Comparison of ENCODE assay signal across 8 mouse cellular contexts in the genomic region with DNA sequence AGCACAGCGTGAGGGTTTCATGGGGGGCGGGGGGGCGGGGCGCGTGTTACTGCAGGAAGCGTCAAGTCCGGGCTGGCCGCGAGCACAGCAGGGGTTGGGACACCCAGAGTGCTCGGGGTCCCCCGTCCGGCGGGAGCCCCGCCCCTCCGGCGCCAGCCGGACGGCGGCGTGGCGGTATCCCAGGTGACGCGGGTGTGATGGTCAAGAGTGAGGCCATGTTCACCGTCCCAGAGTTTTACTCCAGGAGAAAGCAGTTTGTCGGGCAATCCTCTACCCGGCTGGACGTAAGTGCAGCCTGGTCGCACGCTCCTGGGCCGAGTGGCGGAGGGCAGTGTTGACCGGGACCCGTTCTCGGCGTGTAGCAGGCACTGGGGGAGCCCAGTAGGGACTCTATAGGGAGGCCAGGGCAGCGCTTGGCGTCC. TPM values are rescaled to one million over a fixed set of nuclear protein-coding genes. Genes with fewer than 3 reads are reported as not detected.
DNase-seq lines count a peak whose midpoint lies in the region; ATAC-seq lines count a peak whose summit lies in the region.

TSS of gene Ppp1r36 (plus strand) at position 106 of the 422 bp plus-strand sequence.

- peak within 1 kb of the TSS; percentile 66 for H3K4me2 ChIP-seq in forebrain, embryonic 14.5 days (ENCODE audit: low read length)
- H3K4me2 ChIP-seq in intestine, embryonic 15.5 days (replicated peaks): peak within 1 kb of the TSS; percentile 91
- peak within 1 kb of the TSS; percentile 59 for H3K4me2 ChIP-seq in liver, embryonic 16.5 days (ENCODE audit: low read depth, low read length)
- H3K4me2 ChIP-seq in neural tube, embryonic 14.5 days (ENCODE audit: low read depth, low read length): peak within 1 kb of the TSS; percentile 63

- H3K27me3 ChIP-seq in forebrain, embryonic 14.5 days (replicated peaks; ENCODE audit: control insufficient read depth, insufficient read depth, low read length): no peaks in the 10 kb centered on the region
- H3K27me3 ChIP-seq in intestine, embryonic 15.5 days (replicated peaks): no peaks in the 10 kb centered on the region
- peaks cover 19% of the 10 kb centered on the region for H3K27me3 ChIP-seq in liver, embryonic 16.5 days (ENCODE audit: control insufficient read depth, insufficient read depth, low read depth, low read length)
- H3K27me3 ChIP-seq in neural tube, embryonic 14.5 days (ENCODE audit: control insufficient read depth, insufficient read depth, low read length): no peaks in the 10 kb centered on the region

- H3K9ac ChIP-seq in forebrain, embryonic 14.5 days (ENCODE audit: low read length): peak within 1 kb of the TSS; percentile 45
- peak within 1 kb of the TSS; percentile 45 for H3K9ac ChIP-seq in intestine, embryonic 15.5 days
- no peak within 1 kb of the TSS for H3K9ac ChIP-seq in liver, embryonic 16.5 days (ENCODE audit: low read depth, low read length)
- H3K9ac ChIP-seq in neural tube, embryonic 14.5 days (replicated peaks; ENCODE audit: low read depth, low read length): peak within 1 kb of the TSS; percentile 21; the same call in 1 of the 2 replicates

- 0 out of 2 replicates have a peak, but pooled peaks cover 3% of the 10 kb centered on the region for H3K9me3 ChIP-seq in forebrain, embryonic 14.5 days (replicated peaks; ENCODE audit: control insufficient read depth, low read length)
- no peaks in the 10 kb centered on the region for H3K9me3 ChIP-seq in intestine, embryonic 15.5 days
- peaks cover 4% of the 10 kb centered on the region; the same call in 1 of the 2 replicates for H3K9me3 ChIP-seq in liver, embryonic 16.5 days (replicated peaks; ENCODE audit: control insufficient read depth, low read length)
- H3K9me3 ChIP-seq in neural tube, embryonic 14.5 days (ENCODE audit: control insufficient read depth, low read length): no peaks in the 10 kb centered on the region

- intact Hi-C loops in gastrocnemius, postnatal 14 days (cut with DNase I; ENCODE audit: low total_unique reads): no loop called here

- no peak; the same call in 1 of the 2 replicates for ATAC-seq in forebrain, embryonic 14.5 days
- peak; percentile 86 for ATAC-seq in intestine, embryonic 15.5 days
- ATAC-seq in liver, embryonic 16.5 days (ENCODE audit: low read depth): peak; percentile 35; the same call in 1 of the 2 replicates
- ATAC-seq in neural tube, embryonic 14.5 days (ENCODE audit: low read depth): no peak
- ATAC-seq in megakaryocyte-erythroid progenitor cell, adult 5-6 weeks (replicated peaks; ENCODE audit: low FRiP score, low TSS enrichment, poor library complexity, severe bottlenecking): no peak

- H3K4me3 ChIP-seq in forebrain, embryonic 14.5 days (ENCODE audit: low read depth, low read length): peak within 1 kb of the TSS; percentile 32
- H3K4me3 ChIP-seq in intestine, embryonic 15.5 days (replicated peaks): peak within 1 kb of the TSS; percentile 42
- peak within 1 kb of the TSS; percentile 37 for H3K4me3 ChIP-seq in liver, embryonic 16.5 days (ENCODE audit: low read depth, low read length)
- H3K4me3 ChIP-seq in neural tube, embryonic 14.5 days (ENCODE audit: low read depth, low read length): peak within 1 kb of the TSS; percentile 28

- H3K36me3 ChIP-seq in forebrain, embryonic 14.5 days (ENCODE audit: control insufficient read depth, insufficient read depth, low read length): no peaks in the 10 kb centered on the region
- H3K36me3 ChIP-seq in intestine, embryonic 15.5 days: no peaks in the 10 kb centered on the region
- H3K36me3 ChIP-seq in liver, embryonic 16.5 days (ENCODE audit: control insufficient read depth, insufficient read depth): no peaks in the 10 kb centered on the region
- H3K36me3 ChIP-seq in neural tube, embryonic 14.5 days (ENCODE audit: control insufficient read depth, insufficient read depth, low read length): no peaks in the 10 kb centered on the region

- no peak within 1 kb of the TSS for H3K27ac ChIP-seq in forebrain, embryonic 14.5 days (ENCODE audit: low read depth, low read length)
- no peak within 1 kb of the TSS for H3K27ac ChIP-seq in intestine, embryonic 15.5 days
- no peak within 1 kb of the TSS for H3K27ac ChIP-seq in liver, embryonic 16.5 days (ENCODE audit: low read length)
- no peak within 1 kb of the TSS for H3K27ac ChIP-seq in neural tube, embryonic 14.5 days (ENCODE audit: low read depth, low read length)

- no peaks in the 10 kb centered on the region for H3K4me1 ChIP-seq in forebrain, embryonic 14.5 days (ENCODE audit: control insufficient read depth, insufficient read depth, low read length)
- H3K4me1 ChIP-seq in intestine, embryonic 15.5 days (replicated peaks): peaks cover 4% of the 10 kb centered on the region; the same call in 1 of the 2 replicates
- no peaks in the 10 kb centered on the region; the same call in 1 of the 2 replicates for H3K4me1 ChIP-seq in liver, embryonic 16.5 days (ENCODE audit: control insufficient read depth, low read depth, low read length)
- H3K4me1 ChIP-seq in neural tube, embryonic 14.5 days (ENCODE audit: control insufficient read depth, insufficient read depth, low read length): peaks cover 4% of the 10 kb centered on the region; the same call in 1 of the 2 replicates

- peak; percentile 18 for DNase-seq in gastrocnemius, postnatal 14 days
- no peak for DNase-seq in gastrocnemius, adult 8-10 months (ENCODE audit: low spot score in 2 of 2)
- DNase-seq in forebrain, embryonic 14.5 days (ENCODE audit: low spot score): no peak
- no peak for DNase-seq in left cerebral cortex, adult 11 months (ENCODE audit: low spot score)

- WGBS in forebrain, embryonic 14.5 days: under 1% methylated on average over 37 of the region's 37 CpGs
- WGBS in intestine, embryonic 15.5 days: under 1% methylated on average over 37 of the region's 37 CpGs
- 4% methylated on average over 37 of the region's 37 CpGs for WGBS in liver, embryonic 16.5 days (ENCODE audit: insufficient replicate concordance)
- 2% methylated on average over 37 of the region's 37 CpGs for WGBS in neural tube, embryonic 14.5 days

RNA-seq across cellular contexts. Expression of gene Ppp1r36, which starts in this region (rescaled TPM):
- total RNA-seq in gastrocnemius, postnatal 14 days (2021): under 1 TPM; 0.31 to 0.51 TPM
- not detected for total RNA-seq in gastrocnemius, adult 8-10 months (2022)
- polyA plus RNA-seq in forebrain, embryonic 14.5 days (2014; fragmentation: Nextera tagmentation; extraction: Ambion mirVana): 0.77 and 1.2 TPM in 2 replicates
- 1.1 and 1.5 TPM in 2 replicates for polyA plus RNA-seq in intestine, embryonic 15.5 days (2015; fragmentation: Nextera tagmentation; extraction: Ambion mirVana)
- polyA plus RNA-seq in liver, embryonic 16.5 days (2015; fragmentation: Nextera tagmentation; extraction: Ambion mirVana): 0.08 and 0.11 TPM in 2 replicates
- 0.81 and 1.5 TPM in 2 replicates for polyA plus RNA-seq in neural tube, embryonic 14.5 days (2014; fragmentation: Nextera tagmentation; extraction: Ambion mirVana)
- total RNA-seq in megakaryocyte-erythroid progenitor cell, adult 5-6 weeks (2014; fragmentation: Nextera tagmentation): not detected in 2 replicates
- total RNA-seq in megakaryocyte-erythroid progenitor cell, adult 5-6 weeks (2017): not detected in 2 replicates

Comparison
In these comparisons a context has a peak if more than half of its experiments do, and no peak if none do; other contexts are left out.
1. Peak in DNase-seq in gastrocnemius, postnatal 14 days; RNA of the gene not detected or under 1 TPM.
2. Peak in ATAC-seq, H3K4me3 ChIP-seq and H3K4me2 ChIP-seq in liver, embryonic 16.5 days; RNA of the gene not detected or under 1 TPM.